Mouse (Mus musculus) embryonic facial prominence, embryonic 12.5 days (tissue): ENCODE measurements at regions not wholly inside any gene's neighbourhood (a gene's known extent, or its start where the extent isn't known, plus 50 kb on each side); places are given as distances from the start of the nearest gene placed in this dataset.

Source experiments
- ATAC-seq: fragments of 200-750 bp; cut with Nextera tagmentation; 2 replicates; pipeline ENCODE4 v1.8.0; 2017; ENCODE audit not compliant: insufficient number of reproducible peaks, insufficient read depth, low FRiP score, low TSS enrichment
- H3K27ac ChIP-seq: fragments of 300-500 bp; sonication (generic); 2 replicates; pipeline ENCODE4 v1.5.1; 2016; ENCODE audit warnings: mild to moderate bottlenecking
- H3K27me3 ChIP-seq: fragments of 300-500 bp; sonication (generic); 2 replicates; pipeline ENCODE4 v1.6.1; 2016; ENCODE audit warnings: mild to moderate bottlenecking, moderate library complexity
- H3K36me3 ChIP-seq: fragments of 300-500 bp; sonication (generic); 2 replicates; pipeline ENCODE4 v1.6.1; 2016; ENCODE audit warnings: mild to moderate bottlenecking
- H3K4me1 ChIP-seq: fragments of 300-500 bp; sonication (generic); 2 replicates; pipeline ENCODE4 v1.6.1; 2016
- H3K4me2 ChIP-seq: fragments of 300-500 bp; sonication (generic); replicated peaks from 2 replicates; pipeline ENCODE4 v1.6.1; 2016; ENCODE audit warnings: mild to moderate bottlenecking, moderate library complexity
- H3K4me3 ChIP-seq: fragments of 300-500 bp; sonication (generic); 2 replicates; pipeline ENCODE4 v1.5.1; 2016; ENCODE audit warnings: mild to moderate bottlenecking
- H3K9ac ChIP-seq: fragments of 300-500 bp; sonication (generic); 2 replicates; pipeline ENCODE4 v1.6.1; 2016; ENCODE audit warnings: mild to moderate bottlenecking, moderate library complexity
- H3K9me3 ChIP-seq: fragments of 300-500 bp; sonication (generic); 2 replicates; pipeline ENCODE4 v1.6.1; 2016; ENCODE audit warnings: mild to moderate bottlenecking, moderate library complexity
- WGBS: fragments of 180-500 bp; shearing (Covaris S2); methylation state at CpG from one replicate; pipeline ENCODE4 v1.1.7; 2016; 5-methylcytosine and 5-hydroxymethylcytosine counted together

GRCm38 (mm10) chr6:101858895-101859294 lies 481.2 kb upstream of the Pdzrn3 start:
- ATAC-seq, result no peak
- no peaks in the 10 kb centered on the region for H3K27me3 ChIP-seq
- no peak overlapping the region for H3K9ac ChIP-seq
- no peak overlapping the region for H3K4me3 ChIP-seq
- no peak overlapping the region for H3K4me2 ChIP-seq
- H3K36me3 ChIP-seq, result no peaks in the 10 kb centered on the region
- no peaks in the 10 kb centered on the region for H3K4me1 ChIP-seq
- no peak overlapping the region for H3K27ac ChIP-seq
- H3K9me3 ChIP-seq, result no peaks in the 10 kb centered on the region
- 61% methylated on average over 5 of the region's 5 CpGs for WGBS

GRCm38 (mm10) chr6:101840695-101841094 lies 463.0 kb upstream of the Pdzrn3 start:
- no peaks in the 10 kb centered on the region for H3K4me1 ChIP-seq
- no peaks in the 10 kb centered on the region for H3K27me3 ChIP-seq
- H3K4me2 ChIP-seq, result no peak overlapping the region
- H3K4me3 ChIP-seq, result no peak overlapping the region
- no peak overlapping the region for H3K27ac ChIP-seq
- H3K36me3 ChIP-seq, result no peaks in the 10 kb centered on the region
- 87% methylated on average over 4 of the region's 4 CpGs for WGBS
- ATAC-seq, result no peak
- H3K9me3 ChIP-seq, result no peaks in the 10 kb centered on the region
- H3K9ac ChIP-seq, result no peak overlapping the region

- H3K27ac ChIP-seq, result no peak overlapping the region
- WGBS, result 80% methylated on average over 6 of the region's 6 CpGs
- no peak for ATAC-seq
These were observed 459.9 kb upstream of the Pdzrn3 start for GRCm38 (mm10) chr6:101837563-101837962.

GRCm38 (mm10) chr6:101793986-101794385 lies 416.3 kb upstream of the Pdzrn3 start:
- no peak overlapping the region for H3K4me2 ChIP-seq
- H3K4me3 ChIP-seq, result no peak overlapping the region
- no peaks in the 10 kb centered on the region for H3K4me1 ChIP-seq
- no peak for ATAC-seq
- no peaks in the 10 kb centered on the region for H3K27me3 ChIP-seq
- H3K27ac ChIP-seq, result no peak overlapping the region
- H3K36me3 ChIP-seq, result no peaks in the 10 kb centered on the region
- 86% methylated on average over 2 of the region's 2 CpGs for WGBS
- H3K9me3 ChIP-seq, result no peaks in the 10 kb centered on the region
- no peak overlapping the region for H3K9ac ChIP-seq

More at GRCm38 (mm10) chr6:101837563-101837962, 459.9 kb upstream of the Pdzrn3 start:
- no peaks in the 10 kb centered on the region for H3K9me3 ChIP-seq
- no peaks in the 10 kb centered on the region for H3K36me3 ChIP-seq
- H3K4me2 ChIP-seq, result no peak overlapping the region
- H3K9ac ChIP-seq, result no peak overlapping the region
- no peaks in the 10 kb centered on the region for H3K27me3 ChIP-seq
- H3K4me3 ChIP-seq, result no peak overlapping the region
- no peaks in the 10 kb centered on the region for H3K4me1 ChIP-seq

- no peak for ATAC-seq
- H3K4me2 ChIP-seq, result no peak overlapping the region
- 92% methylated on average over 3 of the region's 3 CpGs for WGBS
- H3K27ac ChIP-seq, result no peak overlapping the region
- H3K9me3 ChIP-seq, result no peaks in the 10 kb centered on the region
- no peaks in the 10 kb centered on the region for H3K36me3 ChIP-seq
- no peaks in the 10 kb centered on the region for H3K27me3 ChIP-seq
- H3K4me3 ChIP-seq, result no peak overlapping the region
- peaks cover 9% of the 10 kb centered on the region; the same call in 1 of the 2 replicates for H3K4me1 ChIP-seq
- H3K9ac ChIP-seq, result no peak overlapping the region
These were observed 400.2 kb upstream of the Pdzrn3 start for GRCm38 (mm10) chr6:101777864-101778263.

- Histone ChIP-seq H3K9ac (no peak overlapping the region), H3K9me3 (no peaks in the 10 kb centered on the region), H3K4me1 (peaks cover 9% of the 10 kb centered on the region; the same call in 1 of the 2 replicates), H3K4me2 (no peak overlapping the region), H3K27me3 (no peaks in the 10 kb centered on the region), H3K27ac (no peak overlapping the region), H3K36me3 (no peaks in the 10 kb centered on the region), H3K4me3 (no peak overlapping the region)
- no peak for ATAC-seq
- WGBS, result 32% methylated on average over 5 of the region's 5 CpGs
These were observed 395.5 kb upstream of the Pdzrn3 start for GRCm38 (mm10) chr6:101773151-101773550.

- H3K27me3 ChIP-seq, result no peaks in the 10 kb centered on the region
- no peak overlapping the region for H3K4me3 ChIP-seq
- no peaks in the 10 kb centered on the region for H3K4me1 ChIP-seq
- WGBS, result 59% methylated on average over 3 of the region's 3 CpGs
- H3K27ac ChIP-seq, result no peak overlapping the region
- no peaks in the 10 kb centered on the region for H3K36me3 ChIP-seq
- no peaks in the 10 kb centered on the region for H3K9me3 ChIP-seq
- ATAC-seq, result no peak
- H3K4me2 ChIP-seq, result no peak overlapping the region
- H3K9ac ChIP-seq, result no peak overlapping the region
These were observed 357.4 kb upstream of the Pdzrn3 start for GRCm38 (mm10) chr6:101735107-101735506.

- no peaks in the 10 kb centered on the region for H3K36me3 ChIP-seq
- H3K9me3 ChIP-seq, result no peaks in the 10 kb centered on the region
- no peak for ATAC-seq
These were observed 342.8 kb upstream of the Pdzrn3 start for GRCm38 (mm10) chr6:101720513-101720912.

GRCm38 (mm10) chr6:101689684-101690083 lies 312.0 kb upstream of the Pdzrn3 start:
- Histone ChIP-seq H3K9ac (no peak overlapping the region), H3K4me3 (no peak overlapping the region), H3K27me3 (no peaks in the 10 kb centered on the region), H3K4me2 (no peak overlapping the region), H3K27ac (no peak overlapping the region), H3K9me3 (no peaks in the 10 kb centered on the region), H3K4me1 (no peaks in the 10 kb centered on the region), H3K36me3 (no peaks in the 10 kb centered on the region)
- ATAC-seq, result no peak
- WGBS, result 92% methylated on average over 2 of the region's 2 CpGs

More at GRCm38 (mm10) chr6:101720513-101720912, 342.8 kb upstream of the Pdzrn3 start:
- H3K27ac ChIP-seq, result no peak overlapping the region
- H3K27me3 ChIP-seq, result no peaks in the 10 kb centered on the region
- no peak overlapping the region for H3K9ac ChIP-seq
- no peaks in the 10 kb centered on the region for H3K4me1 ChIP-seq
- no peak overlapping the region for H3K4me3 ChIP-seq
- no peak overlapping the region for H3K4me2 ChIP-seq

- H3K9ac ChIP-seq, result no peak overlapping the region
- ATAC-seq, result no peak
- no peaks in the 10 kb centered on the region for H3K4me1 ChIP-seq
- H3K36me3 ChIP-seq, result no peaks in the 10 kb centered on the region
- H3K27me3 ChIP-seq, result no peaks in the 10 kb centered on the region
- H3K4me3 ChIP-seq, result no peak overlapping the region
- H3K9me3 ChIP-seq, result no peaks in the 10 kb centered on the region
- no peak overlapping the region for H3K4me2 ChIP-seq
- no peak overlapping the region for H3K27ac ChIP-seq
These were observed 308.9 kb upstream of the Pdzrn3 start for GRCm38 (mm10) chr6:101686578-101686977.

GRCm38 (mm10) chr6:101685734-101686133 lies 308.0 kb upstream of the Pdzrn3 start:
- WGBS, result 73% methylated on average over 8 of the region's 8 CpGs
- no peaks in the 10 kb centered on the region for H3K27me3 ChIP-seq
- H3K27ac ChIP-seq, result no peak overlapping the region
- H3K9ac ChIP-seq, result no peak overlapping the region
- H3K4me1 ChIP-seq, result no peaks in the 10 kb centered on the region
- no peak overlapping the region for H3K4me3 ChIP-seq
- no peak for ATAC-seq
- no peaks in the 10 kb centered on the region for H3K9me3 ChIP-seq
- no peaks in the 10 kb centered on the region for H3K36me3 ChIP-seq
- no peak overlapping the region for H3K4me2 ChIP-seq

- H3K4me2 ChIP-seq, result no peak overlapping the region
- no peak for ATAC-seq
- H3K27me3 ChIP-seq, result no peaks in the 10 kb centered on the region
- no peaks in the 10 kb centered on the region for H3K9me3 ChIP-seq
- H3K4me3 ChIP-seq, result no peak overlapping the region
- no peak overlapping the region for H3K9ac ChIP-seq
- H3K4me1 ChIP-seq, result no peaks in the 10 kb centered on the region
- H3K27ac ChIP-seq, result no peak overlapping the region
- no peaks in the 10 kb centered on the region for H3K36me3 ChIP-seq
- 72% methylated on average over 2 of the region's 2 CpGs for WGBS
These were observed 306.7 kb upstream of the Pdzrn3 start for GRCm38 (mm10) chr6:101684390-101684789.

GRCm38 (mm10) chr6:101674846-101675245 lies 297.1 kb upstream of the Pdzrn3 start:
- Histone ChIP-seq H3K27ac (no peak overlapping the region), H3K9me3 (no peaks in the 10 kb centered on the region), H3K4me3 (no peak overlapping the region), H3K4me2 (no peak overlapping the region), H3K27me3 (no peaks in the 10 kb centered on the region), H3K4me1 (no peaks in the 10 kb centered on the region), H3K36me3 (no peaks in the 10 kb centered on the region), H3K9ac (no peak overlapping the region)
- no peak for ATAC-seq
- 72% methylated on average over 4 of the region's 4 CpGs for WGBS
